Mouse (Mus musculus): ENCODE results near the gene Olfr1434.
"Not testable (repeated sequence)": the region's sequence is repeated elsewhere in the genome, so short reads cannot be mapped to it uniquely, and the experiment has no call there.

Gene Olfr1434

GRCm38 (mm10) chr19:12279554-12279953, at the start of gene Olfr1434:
Gene Olfr1434, plus strand, starts transcription at chr19:12279854.
- DNase-seq (ENCODE audit: low spot score in 2 of 2), result no peak

GRCm38 (mm10) chr19:12232496-12232895, 47.2 kb upstream of the Olfr1434 start, which contains the start of gene Olfr1432:
Gene Olfr1432, minus strand, starts transcription at chr19:12232596.
- DNase-seq (ENCODE audit: low spot score in 2 of 2), result not testable (repeated sequence)

- no peak for DNase-seq (ENCODE audit: low spot score in 2 of 2)
These were observed 38.1 kb upstream of the Olfr1434 start, which contains the start of gene Olfr262 for GRCm38 (mm10) chr19:12241559-12241958. Gene Olfr262, minus strand, starts transcription at chr19:12241659.

GRCm38 (mm10) chr19:12260732-12261131, 18.9 kb upstream of the Olfr1434 start, which contains the start of gene Olfr235:
Gene Olfr235, plus strand, starts transcription at chr19:12261032.
- DNase-seq (ENCODE audit: low spot score in 2 of 2), result no peak

- DNase-seq (ENCODE audit: low spot score in 2 of 2), result peak; percentile 3 to 5
These were observed 13.3 kb downstream of the Olfr1434 start for GRCm38 (mm10) chr19:12292979-12293378.

- DNase-seq (ENCODE audit: low spot score in 2 of 2), result not testable (repeated sequence)
These were observed 19.4 kb downstream of the Olfr1434 start, which contains the start of gene Olfr1436 for GRCm38 (mm10) chr19:12299030-12299429. Gene Olfr1436, minus strand, starts transcription at chr19:12299130.

- no peak for DNase-seq (ENCODE audit: low spot score in 2 of 2)
These were observed 45.3 kb downstream of the Olfr1434 start, which contains the start of gene Olfr1437 for GRCm38 (mm10) chr19:12325001-12325400. Gene Olfr1437, minus strand, starts transcription at chr19:12325101.

All from left cerebral cortex, adult 9 months (tissue).